Mouse (Mus musculus) kidney, postnatal 4 days (tissue): ENCODE data around the gene Slc16a8.
"Not testable (repeated sequence)": the region's sequence is repeated elsewhere in the genome, so short reads cannot be mapped to it uniquely, and the experiment has no call there.

Experiments used
- DNase-seq, 2 experiments: peaks; one replicate each; pipeline ENCODE4 v3.0.0; 2021; ENCODE audit warnings: mixed read lengths in 2 of 2

Slc16a8 gene

GRCm38 (mm10) chr15:79262375-79262774, 7.8 kb upstream of the Slc16a8 start:
- peak; percentile 63 to 75 for DNase-seq

GRCm38 (mm10) chr15:79261757-79262156, 7.2 kb upstream of the Slc16a8 start:
- peak in 1 of 2 experiments; percentile 53 for DNase-seq

GRCm38 (mm10) chr15:79261095-79261725, 6.6 kb upstream of the Slc16a8 start:
- peak; percentile 55 to 68 for DNase-seq

- peak; percentile 69 to 78 for DNase-seq
Measured at GRCm38 (mm10) chr15:79258521-79258920, 4.0 kb upstream of the Slc16a8 start.

- no peak for DNase-seq
Measured at GRCm38 (mm10) chr15:79252580-79252979, 2.0 kb downstream of the Slc16a8 start.

GRCm38 (mm10) chr15:79251781-79252491, 2.6 kb downstream of the Slc16a8 start:
- DNase-seq = peak; percentile 41 to 62

- DNase-seq = no peak
Measured at GRCm38 (mm10) chr15:79251168-79251567, 3.4 kb downstream of the Slc16a8 start.

GRCm38 (mm10) chr15:79250236-79250635, 4.3 kb downstream of the Slc16a8 start:
- DNase-seq = no peak

GRCm38 (mm10) chr15:79245321-79245720, 9.2 kb downstream of the Slc16a8 start:
- no peak for DNase-seq

GRCm38 (mm10) chr15:79244071-79244893, 10.3 kb downstream of the Slc16a8 start:
- DNase-seq = no peak

- DNase-seq = peak; percentile 97 to 98
Measured at GRCm38 (mm10) chr15:79243234-79244042, 11.1 kb downstream of the Slc16a8 start.

GRCm38 (mm10) chr15:79242574-79243233, 11.9 kb downstream of the Slc16a8 start:
- DNase-seq = no peak

- DNase-seq = no peak
Measured at GRCm38 (mm10) chr15:79238036-79238435, 16.5 kb downstream of the Slc16a8 start.

GRCm38 (mm10) chr15:79235268-79235667, 19.3 kb downstream of the Slc16a8 start:
- DNase-seq = no peak

GRCm38 (mm10) chr15:79229058-79229821, 25.3 kb downstream of the Slc16a8 start, which contains the start of the genes Pick1 and Gm49486:
TSS of gene Pick1 (plus strand) at chr15:79229173.
TSS of gene Gm49486 (plus strand) at chr15:79229391.
- peak; percentile 91 to 94 for DNase-seq

- not testable (repeated sequence) for DNase-seq
Measured at GRCm38 (mm10) chr15:79225780-79226179, 28.8 kb downstream of the Slc16a8 start.

GRCm38 (mm10) chr15:79224685-79225084, 29.9 kb downstream of the Slc16a8 start:
- peak; percentile 87 to 89 for DNase-seq

GRCm38 (mm10) chr15:79223641-79224040, 30.9 kb downstream of the Slc16a8 start:
- DNase-seq = no peak

- peak; percentile 55 to 69 for DNase-seq
Measured at GRCm38 (mm10) chr15:79219572-79219971, 35.0 kb downstream of the Slc16a8 start.

- DNase-seq = no peak
Measured at GRCm38 (mm10) chr15:79216191-79216590, 38.4 kb downstream of the Slc16a8 start.

- DNase-seq = no peak
Measured at GRCm38 (mm10) chr15:79213591-79213990, 41.0 kb downstream of the Slc16a8 start.
